Mouse (Mus musculus) embryonic facial prominence, embryonic 14.5 days (tissue): Measurements from ENCODE around the gene Vta1. TPM values are rescaled to one million over a fixed set of nuclear protein-coding genes. Genes with fewer than 3 reads are reported as not detected.

Experiments
- ATAC-seq: fragments of 200-750 bp; cut with Nextera tagmentation; 2 replicates; pipeline ENCODE4 v1.8.0; 2017; ENCODE audit warnings: low read depth, moderate number of reproducible peaks, moderate TSS enrichment
- DNase-seq: peaks from one replicate; pipeline ENCODE4 v3.0.0-alpha.2; 2015; ENCODE audit warnings: low spot score
- H3K27ac ChIP-seq: fragments of 300-500 bp; sonication (generic); replicated peaks from 2 replicates; pipeline ENCODE4 v1.5.1; 2014; ENCODE audit warnings: low read depth, mild to moderate bottlenecking, low read length, moderate library complexity
- H3K27me3 ChIP-seq: fragments of 300-500 bp; sonication (generic); replicated peaks from 2 replicates; pipeline ENCODE4 v1.6.1; 2014; ENCODE audit warnings: low read length; ENCODE audit not compliant: control insufficient read depth, insufficient read depth
- H3K36me3 ChIP-seq: fragments of 300-500 bp; sonication (generic); 2 replicates; pipeline ENCODE4 v1.6.1; 2014; ENCODE audit warnings: low read length, mixed read lengths; ENCODE audit not compliant: control insufficient read depth, insufficient read depth
- H3K4me1 ChIP-seq: fragments of 300-500 bp; sonication (generic); 2 replicates; pipeline ENCODE4 v1.6.1; 2014; ENCODE audit warnings: antibody characterized with exemption, low read length; ENCODE audit not compliant: control insufficient read depth, insufficient read depth
- H3K4me2 ChIP-seq: fragments of 300-500 bp; sonication (generic); 2 replicates; pipeline ENCODE4 v1.6.1; 2014; ENCODE audit warnings: low read depth, mild to moderate bottlenecking, low read length, moderate library complexity, mixed read lengths
- H3K4me3 ChIP-seq: fragments of 300-500 bp; sonication (generic); 2 replicates; pipeline ENCODE4 v1.5.1; 2014; ENCODE audit warnings: low read depth, mild to moderate bottlenecking, low read length
- H3K9ac ChIP-seq: fragments of 300-500 bp; sonication (generic); 2 replicates; pipeline ENCODE4 v1.6.1; 2014; ENCODE audit warnings: low read depth, mild to moderate bottlenecking, low read length, moderate library complexity, mixed read lengths
- H3K9me3 ChIP-seq: fragments of 300-500 bp; sonication (generic); 2 replicates; pipeline ENCODE4 v1.6.1; 2016; ENCODE audit warnings: low read length; ENCODE audit not compliant: control insufficient read depth
- WGBS: fragments of 180-500 bp; shearing (Covaris S2); extraction: QIAGEN DNeasy Blood & Tissue Kit; methylation state at CpG from one replicate; pipeline ENCODE4 v1.1.7; 2014; 5-methylcytosine and 5-hydroxymethylcytosine counted together
- polyA plus RNA-seq: library from polyadenylated mRNA; unstranded; fragments of >200 nt; fragmentation: Nextera tagmentation; extraction: Ambion mirVana; gene quantifications from 2 replicates; pipeline ENCODE4 v1.2.1, GENCODE M21; 2014

The Vta1 gene
- 89.2 and 97.8 TPM in 2 replicates for polyA plus RNA-seq

- H3K27ac ChIP-seq = peak within 1 kb of the TSS; percentile 35; the same call in 1 of the 2 replicates
- H3K27me3 ChIP-seq = no peaks in the 10 kb centered on the region
- ATAC-seq = peak; percentile 98
- H3K4me3 ChIP-seq = peak within 1 kb of the TSS; percentile 69
- peak within 1 kb of the TSS; percentile 81 for H3K9ac ChIP-seq
- 0% methylated on average over 30 of the region's 50 CpGs for WGBS
- H3K9me3 ChIP-seq = 0 out of 2 replicates have a peak, but pooled peaks cover 4% of the 10 kb centered on the region
- peak; percentile 99 for DNase-seq
- H3K36me3 ChIP-seq = no peaks in the 10 kb centered on the region
- H3K4me1 ChIP-seq = peaks cover 14% of the 10 kb centered on the region
- H3K4me2 ChIP-seq = peak within 1 kb of the TSS; percentile 67
Measured at GRCm38 (mm10) chr10:14705072-14706066, at the start of gene Vta1, which contains the start of gene Nmbr. Gene Vta1 (minus strand): TSS chr10:14705560. Gene Nmbr (plus strand): TSS chr10:14705591.

- ATAC-seq = no peak
- WGBS = 5% methylated on average over 2 of the region's 2 CpGs
Measured at GRCm38 (mm10) chr10:14734285-14734684, 28.9 kb upstream of the Vta1 start.

GRCm38 (mm10) chr10:14725671-14726070 is 20.3 kb upstream of the Vta1 start:
- H3K27me3 ChIP-seq = no peaks in the 10 kb centered on the region
- 70% methylated on average over 9 of the region's 9 CpGs for WGBS
- no peak overlapping the region for H3K27ac ChIP-seq
- no peak overlapping the region for H3K4me2 ChIP-seq
- H3K9ac ChIP-seq = no peak overlapping the region
- DNase-seq (no peak), ATAC-seq (no peak)
- H3K9me3 ChIP-seq = no peaks in the 10 kb centered on the region
- H3K4me1 ChIP-seq = no peaks in the 10 kb centered on the region
- no peaks in the 10 kb centered on the region for H3K36me3 ChIP-seq
- no peak overlapping the region for H3K4me3 ChIP-seq

More at GRCm38 (mm10) chr10:14734285-14734684, 28.9 kb upstream of the Vta1 start:
- H3K4me2 ChIP-seq = no peak overlapping the region
- no peaks in the 10 kb centered on the region for H3K27me3 ChIP-seq
- DNase-seq = peak; percentile 79
- H3K36me3 ChIP-seq = no peaks in the 10 kb centered on the region
- H3K4me3 ChIP-seq = no peak overlapping the region
- H3K27ac ChIP-seq = no peak overlapping the region
- H3K9ac ChIP-seq = no peak overlapping the region
- H3K9me3 ChIP-seq = no peaks in the 10 kb centered on the region
- H3K4me1 ChIP-seq = no peaks in the 10 kb centered on the region

- Histone ChIP-seq H3K4me1 (no peaks in the 10 kb centered on the region), H3K27me3 (no peaks in the 10 kb centered on the region), H3K27ac (no peak within 1 kb of the TSS), H3K9ac (no peak within 1 kb of the TSS), H3K4me3 (no peak within 1 kb of the TSS), H3K36me3 (no peaks in the 10 kb centered on the region), H3K4me2 (no peak within 1 kb of the TSS), H3K9me3 (no peaks in the 10 kb centered on the region)
- WGBS = 45% methylated on average over 3 of the region's 3 CpGs
- DNase-seq (no peak), ATAC-seq (no peak)
Measured at GRCm38 (mm10) chr10:14718114-14718513, 12.8 kb upstream of the Vta1 start, which contains the start of gene Gje1. Gene Gje1 (minus strand): TSS chr10:14718214.

GRCm38 (mm10) chr10:14703830-14704420 is 1.4 kb downstream of the Vta1 start:
- no peaks in the 10 kb centered on the region for H3K27me3 ChIP-seq
- no peak overlapping the region for H3K9ac ChIP-seq
- no peak for ATAC-seq
- H3K4me3 ChIP-seq = peak overlapping the region; percentile 69
- H3K27ac ChIP-seq = no peak overlapping the region
- no peaks in the 10 kb centered on the region for H3K36me3 ChIP-seq
- no peak for DNase-seq
- H3K4me1 ChIP-seq = peaks cover 14% of the 10 kb centered on the region
- 69% methylated on average over 4 of the region's 4 CpGs for WGBS
- H3K9me3 ChIP-seq = 0 out of 2 replicates have a peak, but pooled peaks cover 4% of the 10 kb centered on the region
- H3K4me2 ChIP-seq = peak overlapping the region; percentile 67

GRCm38 (mm10) chr10:14703239-14703638 is 2.1 kb downstream of the Vta1 start:
- 74% methylated on average over 1 of the region's 1 CpGs for whole genome bisulfite sequencing
- no peaks in the 10 kb centered on the region for H3K27me3 ChIP-seq
- no peak overlapping the region for H3K27ac ChIP-seq
- DNase-seq (no peak), ATAC-seq (no peak)
- no peak overlapping the region for H3K4me3 ChIP-seq
- H3K4me1 ChIP-seq = peaks cover 14% of the 10 kb centered on the region
- 0 out of 2 replicates have a peak, but pooled peaks cover 4% of the 10 kb centered on the region for H3K9me3 ChIP-seq
- H3K36me3 ChIP-seq = no peaks in the 10 kb centered on the region
- no peak overlapping the region for H3K9ac ChIP-seq
- H3K4me2 ChIP-seq = 0 out of 2 replicates have a peak overlapping the region, but pooled peaks have one; percentile 67

- Histone ChIP-seq H3K9ac (no peak overlapping the region), H3K36me3 (peaks cover 15% of the 10 kb centered on the region), H3K4me2 (no peak overlapping the region), H3K4me1 (no peaks in the 10 kb centered on the region), H3K27me3 (no peaks in the 10 kb centered on the region), H3K27ac (no peak overlapping the region), H3K4me3 (no peak overlapping the region), H3K9me3 (no peaks in the 10 kb centered on the region)
- DNase-seq (no peak), ATAC-seq (no peak)
- 88% methylated on average over 3 of the region's 3 CpGs for WGBS
Measured at GRCm38 (mm10) chr10:14690349-14690748, 15.0 kb downstream of the Vta1 start.

- 91% methylated on average over 6 of the region's 6 CpGs for WGBS
- H3K9me3 ChIP-seq = no peaks in the 10 kb centered on the region
- DNase-seq = no peak
- H3K4me3 ChIP-seq = no peak overlapping the region
- H3K27me3 ChIP-seq = no peaks in the 10 kb centered on the region
- no peak for ATAC-seq
- no peaks in the 10 kb centered on the region for H3K4me1 ChIP-seq
- no peak overlapping the region for H3K27ac ChIP-seq
- H3K36me3 ChIP-seq = peaks cover 15% of the 10 kb centered on the region
- H3K4me2 ChIP-seq = no peak overlapping the region
- H3K9ac ChIP-seq = no peak overlapping the region
Measured at GRCm38 (mm10) chr10:14688785-14689442, 16.4 kb downstream of the Vta1 start.
